7 mouse cellular contexts compared by ENCODE assay signal in genomic region chr2:35582341-35582941, GRCm38 (mm10). TPM values are rescaled to one million over a fixed set of nuclear protein-coding genes. Genes with fewer than 3 reads are reported as not detected.
DNase-seq lines count a peak whose midpoint lies in the region; ATAC-seq and TF ChIP-seq lines count a peak whose summit lies in the region.

No protein-coding gene starts in this region.

- WGBS in hindbrain, postnatal 0 days, result under 1% methylated on average over 32 of the region's 46 CpGs
- WGBS in midbrain, embryonic 11.5 days, result under 1% methylated on average over 46 of the region's 46 CpGs
- WGBS in stomach, embryonic 16.5 days, result 1% methylated on average over 46 of the region's 46 CpGs

- no peak for TF ChIP-seq CTCF in hindbrain, postnatal 0 days (IDR thresholded peaks at IDR 0.05; ENCODE audit: low read depth)

- DNase-seq in adrenal gland, postnatal 14 days, result peak; percentile 75
- peak; percentile 89 to 90 for DNase-seq in cerebellum, postnatal 25 days
- peak; percentile 79 for DNase-seq in gastrocnemius, postnatal 10 days
- DNase-seq in hindbrain, postnatal 0 days (ENCODE audit: low spot score), result peak; percentile 43
- DNase-seq in left cerebral cortex, postnatal 4 days, result peak; percentile 68
- DNase-seq in midbrain, embryonic 11.5 days (ENCODE audit: low spot score, missing footprints), result peak; percentile 94

- peak overlapping the region; percentile 42 for H3K4me3 ChIP-seq in hindbrain, postnatal 0 days (ENCODE audit: low read length)
- peak overlapping the region; percentile 49 for H3K4me3 ChIP-seq in midbrain, embryonic 11.5 days (ENCODE audit: low read depth, low read length)
- H3K4me3 ChIP-seq in stomach, embryonic 16.5 days (replicated peaks; ENCODE audit: low read length), result peak overlapping the region; percentile 46

- H3K27me3 ChIP-seq in hindbrain, postnatal 0 days (ENCODE audit: insufficient read depth, low read length), result peaks cover 13% of the 10 kb centered on the region; the same call in 1 of the 2 replicates
- H3K27me3 ChIP-seq in midbrain, embryonic 11.5 days (ENCODE audit: control insufficient read depth, insufficient read depth, low read length), result peaks cover 46% of the 10 kb centered on the region
- H3K27me3 ChIP-seq in stomach, embryonic 16.5 days (ENCODE audit: control insufficient read depth, insufficient read depth, low read length), result no peaks in the 10 kb centered on the region

- ATAC-seq in hindbrain, postnatal 0 days, result peak; percentile 53; the same call in 1 of the 2 replicates
- peak; percentile 82 for ATAC-seq in midbrain, embryonic 11.5 days (ENCODE audit: low FRiP score)
- peak; percentile 63 for ATAC-seq in stomach, embryonic 16.5 days (ENCODE audit: insufficient read depth, low FRiP score)

- intact Hi-C loops in left cerebral cortex, postnatal 4 days (cut with DNase I), result no loop called here

- peak overlapping the region; percentile 86 for H3K4me2 ChIP-seq in hindbrain, postnatal 0 days (ENCODE audit: low read depth, low read length)
- H3K4me2 ChIP-seq in midbrain, embryonic 11.5 days, result peak overlapping the region; percentile 67
- H3K4me2 ChIP-seq in stomach, embryonic 16.5 days (ENCODE audit: low read depth, low read length), result peak overlapping the region; percentile 97

- H3K27ac ChIP-seq in hindbrain, postnatal 0 days, result no peak overlapping the region
- no peak overlapping the region for H3K27ac ChIP-seq in midbrain, embryonic 11.5 days (ENCODE audit: low read depth, low read length)
- peak overlapping the region; percentile 91 for H3K27ac ChIP-seq in stomach, embryonic 16.5 days (ENCODE audit: low read length)

- no peaks in the 10 kb centered on the region for H3K9me3 ChIP-seq in hindbrain, postnatal 0 days (ENCODE audit: low read length)
- H3K9me3 ChIP-seq in midbrain, embryonic 11.5 days (ENCODE audit: control insufficient read depth, low read length), result no peaks in the 10 kb centered on the region
- no peaks in the 10 kb centered on the region for H3K9me3 ChIP-seq in stomach, embryonic 16.5 days (replicated peaks; ENCODE audit: control insufficient read depth, low read length)

- peaks cover 18% of the 10 kb centered on the region; the same call in 1 of the 2 replicates for H3K4me1 ChIP-seq in hindbrain, postnatal 0 days (ENCODE audit: insufficient read depth, low read length)
- peaks cover 17% of the 10 kb centered on the region for H3K4me1 ChIP-seq in midbrain, embryonic 11.5 days (ENCODE audit: control insufficient read depth, insufficient read depth, low read length)
- peaks cover 30% of the 10 kb centered on the region for H3K4me1 ChIP-seq in stomach, embryonic 16.5 days (ENCODE audit: control insufficient read depth, insufficient read depth, low read length)

- H3K36me3 ChIP-seq in hindbrain, postnatal 0 days (ENCODE audit: insufficient read depth, low read length), result no peaks in the 10 kb centered on the region
- no peaks in the 10 kb centered on the region for H3K36me3 ChIP-seq in midbrain, embryonic 11.5 days (ENCODE audit: control insufficient read depth, insufficient read depth, low read length)
- H3K36me3 ChIP-seq in stomach, embryonic 16.5 days (ENCODE audit: control insufficient read depth, insufficient read depth, low read length), result no peaks in the 10 kb centered on the region

- H3K9ac ChIP-seq in hindbrain, postnatal 0 days (replicated peaks; ENCODE audit: low read length), result peak overlapping the region; percentile 51; the same call in 1 of the 2 replicates
- H3K9ac ChIP-seq in midbrain, embryonic 11.5 days (ENCODE audit: low read length), result peak overlapping the region; percentile 67
- H3K9ac ChIP-seq in stomach, embryonic 16.5 days (ENCODE audit: low read length), result peak overlapping the region; percentile 90

RNA-seq across cellular contexts. Expression of gene Dab2ip, which starts 24.4 kb away (rescaled TPM):
- total RNA-seq in adrenal gland, postnatal 14 days (2021), result 69.6 and 73.3 TPM in 2 replicates
- 10 to 100 TPM; 44.3 to 56.9 TPM for total RNA-seq in gastrocnemius, postnatal 10 days (2021)
- 161 and 163 TPM in 2 replicates for total RNA-seq in hindbrain, postnatal 0 days (2014; rRNA removed)
- polyA plus RNA-seq in hindbrain, postnatal 0 days (2015; fragmentation: Nextera tagmentation; extraction: Ambion mirVana), result 64.5 and 69.9 TPM in 2 replicates
- 100 to 1,000 TPM; 125 to 135 TPM for total RNA-seq in left cerebral cortex, postnatal 4 days (2021)
- 32.6 and 42.3 TPM in 2 replicates for polyA plus RNA-seq in midbrain, embryonic 11.5 days (2014; fragmentation: Nextera tagmentation; extraction: Ambion mirVana)
- polyA plus RNA-seq in stomach, embryonic 16.5 days (2015; fragmentation: Nextera tagmentation; extraction: Ambion mirVana), result 29.2 and 31.2 TPM in 2 replicates

Comparison
In these comparisons a context has a peak if more than half of its experiments do, and no peak if none do; other contexts are left out.
1. DNase-seq: peak in every context shown above with its lines; median percentile 94 in midbrain, embryonic 11.5 days; 90 in cerebellum, postnatal 25 days; 79 in gastrocnemius, postnatal 10 days; 75 in adrenal gland, postnatal 14 days; 68 in left cerebral cortex, postnatal 4 days; 43 in hindbrain, postnatal 0 days.